ENCODE assay signal across 9 mouse cellular contexts in genomic region chr9:114805151-114805671, GRCm38 (mm10). TPM values are rescaled to one million over a fixed set of nuclear protein-coding genes. Genes with fewer than 3 reads are reported as not detected.
A peak's percentile ranks its signal among the peaks of the same experiment; 100 is the strongest.
DNase-seq lines count a peak whose midpoint lies in the region; ATAC-seq lines count a peak whose summit lies in the region.
"Had no signal": no experiment of that assay in that cellular context is flagged by ENCODE, and none has a peak within 500 bp of the region (broad histone marks: within the 10 kb centered on the region; RNA-seq: fewer than 3 reads in every experiment).

No protein-coding gene starts in this region.

- no peak overlapping the region for H3K4me2 ChIP-seq in midbrain, embryonic 16.5 days (ENCODE audit: low read length)
- H3K4me2 ChIP-seq: midbrain, embryonic 12.5 days had no signal

- H3K4me1 ChIP-seq in midbrain, embryonic 10.5 days = peaks cover 42% of the 10 kb centered on the region
- H3K4me1 ChIP-seq in midbrain, embryonic 16.5 days (ENCODE audit: control insufficient read depth, insufficient read depth, low read length) = 0 out of 2 replicates have a peak, but pooled peaks cover 2% of the 10 kb centered on the region

- H3K9ac ChIP-seq in midbrain, embryonic 16.5 days (ENCODE audit: low read depth, low read length) = no peak overlapping the region
- H3K9ac ChIP-seq: midbrain, embryonic 12.5 days had no signal

- H3K36me3 ChIP-seq in midbrain, embryonic 10.5 days = 0 out of 2 replicates have a peak, but pooled peaks cover 2% of the 10 kb centered on the region
- no peaks in the 10 kb centered on the region for H3K36me3 ChIP-seq in midbrain, embryonic 16.5 days (ENCODE audit: control insufficient read depth, insufficient read depth, low read length)
- H3K36me3 ChIP-seq: midbrain, embryonic 12.5 days had no signal

- 0 out of 2 replicates have a peak overlapping the region, but pooled peaks have one; percentile 1 for H3K27ac ChIP-seq in midbrain, embryonic 10.5 days (replicated peaks)
- no peak overlapping the region for H3K27ac ChIP-seq in midbrain, embryonic 16.5 days (ENCODE audit: low read length)
- H3K27ac ChIP-seq: midbrain, embryonic 12.5 days had no signal

- DNase-seq in midbrain, embryonic 10.5 days (ENCODE audit: low spot score) = no peak
- peak; percentile 97 for DNase-seq in heart, adult 11 months
- DNase-seq in kidney, adult 9 months = peak; percentile 44
- DNase-seq in left cerebral cortex, postnatal 36 days (ENCODE audit: low spot score in 2 of 2) = peak; percentile 23 to 42
- DNase-seq in retina, postnatal 7 days (ENCODE audit: low read depth, low spot score) = peak; percentile 23
- DNase-seq in cerebellum, adult 11 months = no peak
- no peak for DNase-seq in cerebellum, adult 9-10 months

- no peaks in the 10 kb centered on the region for H3K9me3 ChIP-seq in midbrain, embryonic 10.5 days (replicated peaks)
- no peaks in the 10 kb centered on the region for H3K9me3 ChIP-seq in midbrain, embryonic 16.5 days (replicated peaks; ENCODE audit: control insufficient read depth, low read length, poor library complexity, severe bottlenecking)
- H3K9me3 ChIP-seq: midbrain, embryonic 12.5 days had no signal

- no peaks in the 10 kb centered on the region for H3K27me3 ChIP-seq in midbrain, embryonic 10.5 days (ENCODE audit: low read depth, poor library complexity, severe bottlenecking)
- no peaks in the 10 kb centered on the region for H3K27me3 ChIP-seq in midbrain, embryonic 16.5 days (ENCODE audit: control insufficient read depth, insufficient read depth, low read depth, low read length)

- ATAC-seq in midbrain, embryonic 16.5 days = no peak

- WGBS in midbrain, embryonic 10.5 days = 82% methylated on average over 19 of the region's 19 CpGs
- WGBS in midbrain, embryonic 16.5 days = 65% methylated on average over 19 of the region's 19 CpGs

- H3K4me3 ChIP-seq in midbrain, embryonic 10.5 days = no peak overlapping the region
- no peak overlapping the region for H3K4me3 ChIP-seq in midbrain, embryonic 16.5 days (ENCODE audit: low read depth, low read length)
- H3K4me3 ChIP-seq: midbrain, embryonic 12.5 days had no signal

- intact Hi-C loops in left cerebral cortex, postnatal 36 days (cut with DNase I) = loop anchor here (5.0 kb wide), 1 partner anchor 52 kb away; no protein-coding TSS in a partner anchor

RNA-seq across cellular contexts. Expression of gene Cmtm7, which starts 23.6 kb away (rescaled TPM):
- 75.6 and 88.2 TPM in 2 replicates for polyA plus RNA-seq in midbrain, embryonic 10.5 days (2016; fragmentation: Nextera tagmentation; extraction: Ambion mirVana)
- polyA plus RNA-seq in midbrain, embryonic 16.5 days (2015; fragmentation: Nextera tagmentation; extraction: Ambion mirVana) = 7.2 and 10.4 TPM in 2 replicates
- total RNA-seq in left cerebral cortex, postnatal 36 days (2021) = 1 to 10 TPM; 3.8 to 4.0 TPM

RNA-seq across cellular contexts. Expression of gene Cmtm8, which starts 38.7 kb away (rescaled TPM):
- polyA plus RNA-seq in midbrain, embryonic 10.5 days (2016; fragmentation: Nextera tagmentation; extraction: Ambion mirVana) = 21.7 and 32.1 TPM in 2 replicates
- 8.3 and 8.5 TPM in 2 replicates for polyA plus RNA-seq in midbrain, embryonic 16.5 days (2015; fragmentation: Nextera tagmentation; extraction: Ambion mirVana)
- total RNA-seq in left cerebral cortex, postnatal 36 days (2021) = 1 to 10 TPM; 2.2 TPM

Comparison
In these comparisons a context has a peak if more than half of its experiments do, and no peak if none do; other contexts are left out.
1. DNase-seq: peak in heart, adult 11 months (single experiment), kidney, adult 9 months (single experiment), left cerebral cortex, postnatal 36 days (2 of 2) and retina, postnatal 7 days (single experiment); none in midbrain, embryonic 10.5 days (single experiment), cerebellum, adult 11 months (single experiment) and cerebellum, adult 9-10 months (single experiment).